Mouse (Mus musculus) ES-E14 (cell line): ENCODE measurements around the gene Gm609.

Experiments used
- ZC3H11A ChIP-seq: IDR thresholded peaks from 2 replicates; pipeline ENCODE4 v1.6.1; 2012; ENCODE audit warnings: low read depth, mild to moderate bottlenecking, inconsistent platforms, low read length, borderline replicate concordance
- ZNF384 ChIP-seq: IDR thresholded peaks from 2 replicates; pipeline ENCODE4 v1.6.1; 2012; ENCODE audit warnings: low read depth, low read length, inconsistent platforms

- TF ChIP-seq ZC3H11A, result no peak
- no peak for TF ChIP-seq ZNF384
Observed at GRCm38 (mm10) chr16:45495326-45495725, 2.6 kb upstream of the Gm609 start.
